Mouse (Mus musculus) CH12.LX (cell line): ENCODE results near the gene Swt1. TPM values are rescaled to one million over a fixed set of nuclear protein-coding genes. Genes with fewer than 3 reads are reported as not detected.
"Not testable (repeated sequence)": the region's sequence is repeated elsewhere in the genome, so short reads cannot be mapped to it uniquely, and the experiment has no call there.

Source experiments
- DNase-seq: peaks from one replicate; pipeline ENCODE4 v3.0.0-alpha.2; 2013; ENCODE audit errors: extremely low read depth
- H3K27ac ChIP-seq: 2 replicates; pipeline ENCODE4 v1.5.1; 2012; ENCODE audit warnings: low read depth, mild to moderate bottlenecking, control low read depth, moderate library complexity; ENCODE audit not compliant: insufficient read depth
- H3K27me3 ChIP-seq: replicated peaks from 2 replicates; pipeline ENCODE3; 2012; ENCODE audit warnings: inconsistent platforms
- H3K36me3 ChIP-seq, 2 experiments: replicated peaks in 1 of 2; 2 replicates each; pipeline versions ENCODE3 to v1.6.1; 2012; ENCODE audit warnings: inconsistent platforms in 1 of 2, low read length in 1 of 2, mild to moderate bottlenecking in 1 of 2, mixed read lengths in 1 of 2, moderate library complexity in 1 of 2; ENCODE audit not compliant: control insufficient read depth in 1 of 2, insufficient read depth in 1 of 2
- H3K4me1 ChIP-seq, 2 experiments: 2 replicates each; pipeline ENCODE4 v1.6.1; 2012; ENCODE audit warnings: inconsistent platforms in 1 of 2, moderate library complexity in 1 of 2; ENCODE audit not compliant: insufficient read depth in 2 of 2, control insufficient read depth in 1 of 2
- H3K4me2 ChIP-seq: 2 replicates; pipeline ENCODE4 v1.6.1; 2012; ENCODE audit warnings: low read depth, mild to moderate bottlenecking, control low read depth; ENCODE audit not compliant: poor library complexity, insufficient read depth, severe bottlenecking
- H3K4me3 ChIP-seq, 3 experiments: fragments of 150-350 bp in 1 of 3; sonication (generic) in 1 of 3; replicated peaks in 1 of 3; 2 replicates each; pipeline versions ENCODE3 to v1.5.1; 2011 to 2012; ENCODE audit warnings: low read depth in 2 of 3, low read length in 2 of 3, mild to moderate bottlenecking in 2 of 3, moderate library complexity in 2 of 3, control low read depth in 1 of 3, improper control_type of control experiment in 1 of 3, inconsistent platforms in 1 of 3, mixed read lengths in 1 of 3; ENCODE audit not compliant: poor library complexity in 1 of 3
- H3K79me2 ChIP-seq: replicated peaks from 2 replicates; pipeline ENCODE4 v1.6.1; 2012; ENCODE audit warnings: mild to moderate bottlenecking, moderate library complexity; ENCODE audit not compliant: control insufficient read depth, poor library complexity, insufficient read depth, severe bottlenecking; ENCODE audit errors: extremely low read depth
- H3K9ac ChIP-seq: 2 replicates; pipeline ENCODE4 v1.6.1; 2012; ENCODE audit warnings: low read depth, mild to moderate bottlenecking, control low read depth, moderate library complexity; ENCODE audit not compliant: insufficient read depth
- H3K9me3 ChIP-seq: replicated peaks from 2 replicates; pipeline ENCODE3; 2012; ENCODE audit warnings: low read length, inconsistent platforms, mixed read lengths
- ETS1 ChIP-seq: conservative IDR thresholded peaks from 2 replicates; pipeline ENCODE4 v1.6.1; 2012; ENCODE audit warnings: low read depth, mild to moderate bottlenecking, inconsistent platforms, low read length, improper control_type of control experiment, moderate library complexity
- HCFC1 ChIP-seq: IDR thresholded peaks from 2 replicates; pipeline ENCODE4 v1.6.1; 2012; ENCODE audit warnings: low read depth, mild to moderate bottlenecking, inconsistent platforms, low read length, improper control_type of control experiment
- IRF4 ChIP-seq: IDR thresholded peaks from 2 replicates; pipeline ENCODE4 v1.6.1; 2014; ENCODE audit warnings: low read depth, mild to moderate bottlenecking, inconsistent platforms, low read length, improper control_type of control experiment
- JUND ChIP-seq: conservative IDR thresholded peaks from 2 replicates; pipeline ENCODE4 v1.6.1; 2011; ENCODE audit warnings: low read depth, low read length, improper control_type of control experiment
- MAZ ChIP-seq: IDR thresholded peaks from 2 replicates; pipeline ENCODE4 v1.6.1; 2012; ENCODE audit warnings: low read depth, mild to moderate bottlenecking, inconsistent platforms, low read length, improper control_type of control experiment, moderate library complexity
- POLR2A ChIP-seq: IDR thresholded peaks from 2 replicates; pipeline ENCODE4 v1.6.1; 2011; ENCODE audit warnings: low read depth, mild to moderate bottlenecking, improper control_type of control experiment, low read length
- RCOR1 ChIP-seq: conservative IDR thresholded peaks from 2 replicates; pipeline ENCODE4 v1.6.1; 2012; ENCODE audit warnings: low read depth, mild to moderate bottlenecking, inconsistent platforms, low read length, improper control_type of control experiment
- UBTF ChIP-seq: IDR thresholded peaks from 2 replicates; pipeline ENCODE4 v1.6.1; 2012; ENCODE audit warnings: low read depth, mild to moderate bottlenecking, inconsistent platforms, low read length, improper control_type of control experiment, moderate library complexity
- dilution Hi-C: fragments of 300-500 bp; cut with MboI; formaldehyde crosslinking; loops from 2 replicates; pipeline ENCODE4 v1.14.3; 2020; ENCODE audit warnings: low sequenced_read_pairs; ENCODE audit not compliant: extremely low pct_unique_long_range_greater_than_20kb, extremely low pct_ligation_motif_present
- in situ Hi-C: fragments of 300-500 bp; cut with MboI; formaldehyde crosslinking; loops from 3 replicates; pipeline ENCODE4 v1.14.3; 2019; ENCODE audit warnings: low sequenced_read_pairs, low pct_ligation_motif_present, low pct_unique_long_range_greater_than_20kb, mixed read lengths
- polyA plus RNA-seq: library from polyadenylated mRNA; unstranded; fragments of >175 nt; gene quantifications from 2 replicates; pipeline ENCODE4 v1.2.1, GENCODE M21; 2012; ENCODE audit warnings: low read depth; ENCODE audit not compliant: insufficient read length
- total RNA-seq, 2 experiments: library from RNA; depleted of rRNA; stranded (reverse); fragments of 300-350 nt in 1 of 2; fragments of >200 nt in 1 of 2; gene quantifications; 2 replicates each; pipeline ENCODE4 v1.2.3; 2012 to 2014

Gene Swt1
- total and polyA plus RNA-seq, 3 experiments = 8.0 to 19.6 (median 14.8) TPM

GRCm38 (mm10) chr1:151428263-151429221 is at the start of gene Swt1, which contains the start of gene Trmt1l (continued):
- peak; percentile 99 for TF ChIP-seq HCFC1
- TF ChIP-seq, all 38 proteins: peak for 19

- H3K4me2 ChIP-seq, H3K9me3 ChIP-seq, dilution Hi-C loops, DNase-seq, H3K27me3 ChIP-seq, H3K4me3 ChIP-seq, H3K9ac ChIP-seq, H3K27ac ChIP-seq, H3K4me1 ChIP-seq, H3K79me2 ChIP-seq: not testable (repeated sequence)
- in situ Hi-C loops = loop anchor here (25.0 kb wide), 1 partner anchor 240 kb away; no protein-coding TSS in a partner anchor
- H3K36me3 ChIP-seq = peaks cover 48 to 85% of the 10 kb centered on the region in 2 experiments
Measured at GRCm38 (mm10) chr1:151472386-151472785, 44.1 kb upstream of the Swt1 start.

DNA sequence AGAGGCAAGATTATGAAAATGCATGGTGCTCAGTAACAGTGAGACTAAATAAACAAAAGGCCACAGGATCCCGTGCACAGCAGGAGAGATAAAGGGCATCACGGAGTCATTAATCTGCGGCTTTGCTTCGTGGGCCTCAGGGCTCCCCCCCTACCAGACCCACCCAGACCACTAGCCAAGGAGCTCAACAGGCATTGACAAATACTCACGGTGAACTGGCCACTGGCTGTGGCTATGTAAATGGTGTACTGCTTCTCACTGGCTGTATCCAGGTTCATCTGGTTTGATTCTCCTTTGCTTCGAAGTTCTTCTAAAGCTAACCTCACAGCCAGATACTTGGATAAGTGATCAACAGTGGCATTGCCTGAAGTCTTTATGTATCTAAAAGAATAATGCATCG is 43.2 kb upstream of the Swt1 start:
- Histone ChIP-seq H3K79me2 (no peaks in the 10 kb centered on the region; the same call in 1 of the 2 replicates), H3K27me3 (no peaks in the 10 kb centered on the region), H3K4me2 (no peak overlapping the region), H3K9me3 (no peaks in the 10 kb centered on the region), H3K36me3 (peaks cover 44 to 84% of the 10 kb centered on the region in 2 experiments), H3K9ac (no peak overlapping the region), H3K4me3 (no peak overlapping the region), H3K27ac (no peak overlapping the region), H3K4me1 (no peaks in the 10 kb centered on the region)
- no peak for DNase-seq
- in situ Hi-C loops = loop anchor here (25.0 kb wide), 1 partner anchor 241 kb away; no protein-coding TSS in a partner anchor
- dilution Hi-C loops = no loop called here
- TF ChIP-seq MAZ = no peak
- TF ChIP-seq UBTF = no peak
- no peak for TF ChIP-seq IRF4
- no peak for TF ChIP-seq JUND
- no peak for TF ChIP-seq POLR2A
- TF ChIP-seq ETS1 = no peak

- TF ChIP-seq RCOR1 (no peak), POLR2A (0 out of 2 replicates have a peak, but pooled peaks have one; percentile 19)
- Histone ChIP-seq H3K4me3 (no peak overlapping the region), H3K9me3 (no peaks in the 10 kb centered on the region), H3K9ac (no peak overlapping the region), H3K4me1 (no peaks in the 10 kb centered on the region), H3K36me3 (peaks cover 11 to 54% of the 10 kb centered on the region in 2 experiments), H3K79me2 (no peaks in the 10 kb centered on the region), H3K27ac (no peak overlapping the region), H3K4me2 (no peak overlapping the region), H3K27me3 (no peaks in the 10 kb centered on the region)
- dilution Hi-C loops (no loop called here), in situ Hi-C loops (loop anchor here (25.0 kb wide), 1 partner anchor 246 kb away; no protein-coding TSS in a partner anchor)
- no peak for DNase-seq
Measured at GRCm38 (mm10) chr1:151466571-151466970, 38.3 kb upstream of the Swt1 start.
